Mouse (Mus musculus) v-Abl transformed pro-B cells (cell line): ENCODE measurements around the gene Taar8b.
"Not testable (repeated sequence)": the region's sequence is repeated elsewhere in the genome, so short reads cannot be mapped to it uniquely, and the experiment has no call there.

ENCODE experiments used
- in situ Hi-C, 2 experiments: fragments of 400-800 bp; cut with MboI; formaldehyde crosslinking; loops; one replicate each; pipeline ENCODE4 v1.15.1; 2025; ENCODE audit not compliant: unreplicated experiment in 2 of 2

Gene Taar8b

DNA sequence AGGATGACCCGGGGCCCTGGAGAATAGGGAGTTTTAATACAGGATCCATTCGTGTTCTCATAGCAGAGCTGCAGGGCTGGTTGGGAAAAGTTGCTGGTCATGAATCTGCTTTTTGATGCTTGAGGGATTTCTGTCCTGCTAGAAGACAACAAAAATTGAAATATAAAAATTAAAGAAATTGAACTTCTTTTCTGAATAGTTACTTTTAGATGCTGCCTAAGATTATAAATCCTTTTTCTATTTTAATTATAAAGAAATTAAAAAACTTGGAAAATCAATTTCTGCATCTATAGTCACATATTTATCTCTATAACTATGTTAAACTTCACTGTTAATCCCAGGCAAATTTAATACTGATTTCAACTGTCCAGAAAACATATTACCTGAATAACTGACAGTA is at the start of gene Taar8b:
TSS of gene Taar8b (minus strand) at position 101 of the 400 bp plus-strand sequence.
- in situ Hi-C loops = no loop called here

DNA sequence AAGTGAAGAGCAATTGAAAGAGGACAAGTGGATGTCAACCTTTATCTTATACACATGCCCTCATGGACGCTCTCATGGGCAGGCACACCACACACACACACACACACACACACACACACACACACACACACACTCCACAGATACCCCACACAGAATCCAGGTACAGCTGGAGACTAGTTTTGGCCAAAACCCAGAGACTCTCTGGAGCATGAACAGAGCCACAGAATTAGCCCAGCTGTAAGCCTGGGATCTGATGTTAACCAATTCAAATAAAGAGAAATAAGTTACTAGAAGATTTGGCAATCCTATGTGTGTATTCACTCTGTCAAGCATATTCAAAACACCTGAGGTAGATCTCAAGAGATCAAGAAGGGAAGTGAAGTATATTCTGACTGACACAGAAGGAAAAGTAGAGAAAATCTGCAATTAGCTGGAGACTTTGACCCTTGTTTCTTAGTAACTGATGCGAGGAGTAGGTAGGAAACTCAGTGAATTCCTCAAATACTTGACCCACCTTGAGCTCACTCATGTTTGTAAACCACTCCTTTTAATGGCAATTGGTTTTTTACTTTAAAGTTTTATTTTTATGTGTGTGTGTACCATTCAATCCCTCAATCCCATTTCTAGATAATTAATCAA is 46.6 kb upstream of the Taar8b start:
- in situ Hi-C loops = loop anchor here in 1 of 2 experiments (10.0 kb wide), 1 partner anchor 1024 kb away; no protein-coding TSS in a partner anchor

- in situ Hi-C loops = loop anchor here (5.0 to 10.0 kb wide), 3 partner anchors 43 to 1019 kb away; no protein-coding TSS in a partner anchor
Measured at GRCm38 (mm10) chr10:24134071-24134645, 42.1 kb upstream of the Taar8b start.

- in situ Hi-C loops = loop anchor here (5.0 to 10.0 kb wide), 3 partner anchors 44 to 1018 kb away; no protein-coding TSS in a partner anchor
Measured at GRCm38 (mm10) chr10:24133132-24133531, 41.0 kb upstream of the Taar8b start.

DNA sequence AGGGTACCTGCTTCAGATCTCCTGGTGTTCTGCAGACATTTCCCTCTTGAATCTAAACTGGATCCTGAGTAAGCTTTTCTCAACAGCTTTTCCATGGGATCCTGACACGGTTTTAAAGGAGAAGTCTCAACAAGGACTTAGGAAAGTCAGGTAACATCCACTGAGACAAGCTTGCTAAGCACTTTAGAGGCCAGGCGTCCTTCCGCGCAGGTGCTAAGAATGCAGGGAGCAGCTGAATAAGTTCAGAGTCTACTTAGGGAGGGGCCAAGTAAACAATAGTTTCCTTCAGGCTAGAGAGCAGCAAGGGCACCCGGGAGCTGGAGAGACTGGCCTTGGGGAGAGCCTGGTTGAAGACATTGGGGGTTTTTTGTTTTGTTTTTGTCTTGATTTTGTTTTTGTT is 40.2 kb upstream of the Taar8b start:
- in situ Hi-C loops = loop anchor here (5.0 to 10.0 kb wide), 3 partner anchors 45 to 1017 kb away; no protein-coding TSS in a partner anchor

DNA sequence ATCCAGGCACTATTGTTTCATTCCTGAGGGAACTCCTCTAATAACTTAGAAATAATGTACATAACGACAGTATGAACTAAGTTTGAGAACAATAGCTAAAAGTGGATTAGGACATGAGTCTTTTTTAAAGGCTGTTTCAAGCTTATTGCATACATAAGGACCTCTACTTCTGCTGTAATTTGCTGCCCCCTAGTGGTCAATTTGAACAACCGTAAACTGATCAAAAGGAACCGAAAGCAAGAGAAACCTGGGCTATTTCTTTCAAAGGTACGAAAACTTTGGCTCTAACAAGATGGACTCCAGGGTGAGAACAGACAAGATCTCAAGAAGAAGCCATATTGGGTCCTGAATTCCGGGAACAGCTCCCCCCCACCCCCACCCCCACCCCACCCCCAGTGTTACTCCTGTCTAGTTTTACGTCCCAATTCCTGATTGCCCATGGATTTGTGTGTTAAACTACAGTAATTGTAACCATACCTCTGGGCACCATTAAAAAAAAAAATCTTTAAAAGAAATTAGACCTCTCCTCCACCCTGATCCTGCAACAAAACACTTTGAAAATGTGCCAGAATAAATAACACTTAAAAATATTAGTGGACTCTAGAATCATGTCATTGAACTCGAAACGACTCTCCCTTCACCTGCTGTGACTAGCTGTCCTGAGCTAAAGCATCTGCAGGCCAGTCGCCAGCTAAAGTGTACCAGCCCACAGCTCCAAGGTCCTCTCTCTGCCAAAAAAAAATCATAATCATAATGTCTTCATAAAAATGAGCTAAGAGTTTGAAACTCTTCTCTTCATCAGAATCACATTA is 39.6 kb upstream of the Taar8b start:
- in situ Hi-C loops = loop anchor here (5.0 to 10.0 kb wide), 3 partner anchors 46 to 1017 kb away; no protein-coding TSS in a partner anchor

DNA sequence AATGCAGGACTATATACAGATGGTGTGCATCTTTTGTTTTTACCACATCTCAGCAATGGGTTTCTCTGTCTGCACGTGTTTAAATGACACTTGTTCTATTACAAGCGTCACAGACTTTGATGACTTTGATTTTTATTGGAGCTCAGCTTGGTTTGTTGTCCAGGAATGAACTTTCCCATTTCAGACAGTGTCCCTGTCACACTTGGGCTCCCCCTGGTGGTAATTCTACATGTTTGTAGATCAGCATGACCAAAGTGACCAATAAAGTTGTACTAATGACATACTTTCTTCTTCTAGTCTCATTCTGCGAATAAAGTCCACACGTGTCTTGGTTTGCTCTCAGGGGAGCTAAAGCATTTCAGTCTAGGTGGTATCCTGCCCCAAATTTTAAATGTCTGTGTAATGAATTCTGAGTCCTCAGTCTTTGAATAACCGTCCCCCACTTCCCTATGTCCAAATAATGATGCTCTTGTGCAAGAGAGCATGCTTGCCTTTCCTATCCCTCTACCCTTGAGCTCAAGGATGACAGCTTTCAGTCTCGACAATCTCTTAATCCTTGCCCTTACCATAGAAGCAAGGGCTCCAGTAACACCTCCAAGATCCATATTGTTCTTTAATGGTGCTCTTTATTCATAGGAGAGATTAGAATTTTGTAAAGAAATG is 19.2 kb upstream of the Taar8b start:
- in situ Hi-C loops = loop anchor here (25.0 kb wide), 2 partner anchors 176 to 1524 kb away; no protein-coding TSS in a partner anchor

DNA sequence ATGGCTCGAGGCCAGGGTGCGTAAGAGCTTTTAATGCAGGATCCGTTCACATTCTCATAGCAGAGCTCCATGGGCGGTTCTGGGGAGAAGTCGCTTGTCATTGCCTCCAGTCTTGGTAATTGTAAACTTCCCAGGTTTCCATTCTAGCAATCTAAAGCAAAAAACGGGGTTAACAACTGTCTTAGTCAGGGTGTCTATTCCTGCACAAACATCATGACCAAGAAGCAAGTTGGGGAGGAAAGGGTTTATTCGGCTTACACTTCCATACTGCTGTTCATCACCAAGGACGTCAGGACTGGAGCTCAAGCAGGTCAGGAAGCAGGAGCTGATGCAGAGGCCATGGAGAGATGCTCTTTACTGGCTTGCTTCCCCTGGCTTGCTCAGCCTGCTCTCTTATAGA is 17.3 kb upstream of the Taar8b start, which contains the start of gene Taar9:
TSS of gene Taar9 (minus strand) at position 101 of the 400 bp plus-strand sequence.
- in situ Hi-C loops = loop anchor here (25.0 kb wide), 2 partner anchors 178 to 1522 kb away; no protein-coding TSS in a partner anchor

DNA sequence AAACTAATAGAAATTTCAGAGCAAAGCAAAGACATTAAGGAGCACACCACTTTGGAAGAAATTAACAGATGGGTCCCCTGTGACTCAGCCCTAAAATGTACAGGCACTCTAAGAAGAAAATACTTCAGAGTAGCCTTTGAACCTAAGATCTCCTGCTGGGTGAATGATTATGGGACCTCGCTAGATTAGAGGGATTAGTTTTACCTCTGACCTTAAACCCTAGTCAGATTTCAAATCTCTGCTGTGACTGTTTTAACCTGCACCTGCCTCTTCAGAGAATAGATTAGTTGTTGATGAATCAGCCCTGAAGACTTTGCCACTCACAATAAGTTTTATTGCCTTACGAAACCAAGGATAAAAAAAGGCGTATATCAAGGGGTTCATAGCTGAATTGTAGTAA is 16.1 kb upstream of the Taar8b start:
- in situ Hi-C loops = loop anchor here (25.0 kb wide), 2 partner anchors 179 to 1521 kb away; no protein-coding TSS in a partner anchor

DNA sequence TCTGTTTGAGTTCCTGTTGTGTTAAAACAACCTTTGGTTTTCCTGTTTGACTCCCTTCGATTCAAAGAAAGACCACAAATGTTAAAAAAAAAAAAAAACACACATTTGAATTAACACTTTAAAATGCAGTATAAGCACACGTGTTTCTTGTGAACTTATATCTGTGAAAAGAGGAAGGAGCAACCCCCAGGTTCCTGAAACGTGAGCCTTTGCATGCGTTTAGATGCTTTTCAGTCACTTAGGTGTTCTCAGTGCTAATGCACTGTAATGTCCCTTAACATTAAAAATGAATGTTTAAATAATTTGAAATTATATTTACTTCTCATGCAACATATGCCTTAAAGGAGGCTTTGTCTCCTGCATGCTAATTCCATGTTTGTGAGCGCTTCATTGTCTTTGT is 15.7 kb upstream of the Taar8b start:
- in situ Hi-C loops = loop anchor here (25.0 kb wide), 2 partner anchors 180 to 1520 kb away; no protein-coding TSS in a partner anchor

DNA sequence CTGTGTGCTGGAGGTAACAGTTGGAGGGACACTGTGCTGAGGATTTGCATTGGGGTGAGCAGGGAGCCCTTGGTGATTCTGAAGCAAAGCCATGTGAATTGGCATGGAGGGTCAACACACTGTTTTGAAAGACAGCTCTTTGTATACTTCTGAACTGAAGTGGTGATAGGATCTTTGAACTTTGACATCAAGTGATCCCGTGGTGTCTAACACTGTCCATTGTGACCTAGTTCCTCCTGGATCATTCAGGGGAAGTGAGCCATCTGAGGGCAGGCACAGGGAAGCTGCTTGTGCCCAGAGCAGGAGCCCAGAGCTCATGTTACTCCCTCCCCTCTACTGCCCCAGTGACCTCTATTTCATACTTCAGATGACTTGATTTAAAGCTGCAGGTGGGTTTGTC is 11.2 kb upstream of the Taar8b start:
- in situ Hi-C loops = loop anchor here (25.0 kb wide), 2 partner anchors 184 to 1516 kb away; no protein-coding TSS in a partner anchor

GRCm38 (mm10) chr10:24101812-24102211 is 9.7 kb upstream of the Taar8b start, which contains the start of gene Taar8c:
Taar8c (minus strand) TSS chr10:24101912.
- in situ Hi-C loops = loop anchor here (25.0 kb wide), 2 partner anchors 185 to 1515 kb away; no protein-coding TSS in a partner anchor

DNA sequence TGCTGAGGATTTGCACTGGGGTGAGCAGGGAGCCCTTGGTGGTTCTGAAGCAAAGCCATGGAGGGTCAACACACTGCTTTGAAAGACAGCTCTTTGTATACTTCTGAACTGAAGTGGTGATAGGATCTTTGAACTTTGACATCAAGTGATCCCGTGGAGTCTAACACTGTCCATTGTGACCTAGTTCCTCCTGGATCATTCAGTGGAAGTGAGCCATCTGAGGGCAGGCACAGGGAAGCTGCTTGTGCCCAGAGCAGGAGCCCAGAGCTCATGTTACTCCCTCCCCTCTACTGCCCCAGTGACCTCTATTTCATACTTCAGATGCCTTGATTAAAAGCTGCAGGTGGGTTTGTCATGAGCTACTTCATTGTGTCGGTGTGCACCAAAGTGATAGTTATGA is 4.9 kb upstream of the Taar8b start:
- in situ Hi-C loops = not testable (repeated sequence)

- in situ Hi-C loops = no loop called here
Measured at GRCm38 (mm10) chr10:24087168-24087567, 4.9 kb downstream of the Taar8b start.

- in situ Hi-C loops = no loop called here
Measured at GRCm38 (mm10) chr10:24086555-24086954, 5.5 kb downstream of the Taar8b start.

- in situ Hi-C loops = no loop called here
Measured at GRCm38 (mm10) chr10:24085936-24086335, 6.2 kb downstream of the Taar8b start.

GRCm38 (mm10) chr10:24080166-24080565 is 11.9 kb downstream of the Taar8b start:
- in situ Hi-C loops = loop anchor here in 1 of 2 experiments (5.0 kb wide), 1 partner anchor 263 kb away; no protein-coding TSS in a partner anchor

GRCm38 (mm10) chr10:24076200-24076599 is 15.9 kb downstream of the Taar8b start, which contains the start of gene Taar8a:
Taar8a (plus strand) TSS chr10:24076500.
- in situ Hi-C loops = loop anchor here in 1 of 2 experiments (5.0 kb wide), 1 partner anchor 94 kb away; no protein-coding TSS in a partner anchor

- in situ Hi-C loops = loop anchor here in 1 of 2 experiments (5.0 kb wide), 1 partner anchor 92 kb away; no protein-coding TSS in a partner anchor
Measured at GRCm38 (mm10) chr10:24074751-24075150, 17.3 kb downstream of the Taar8b start.

GRCm38 (mm10) chr10:24058986-24059385 is 33.1 kb downstream of the Taar8b start:
- in situ Hi-C loops = no loop called here
